Mouse (Mus musculus): ENCODE data around the gene Foxn1. TPM values are rescaled to one million over a fixed set of nuclear protein-coding genes. Genes with fewer than 3 reads are reported as not detected.

Foxn1 gene
- total RNA-seq, 2 experiments from 2014 or later, result not detected

DNA sequence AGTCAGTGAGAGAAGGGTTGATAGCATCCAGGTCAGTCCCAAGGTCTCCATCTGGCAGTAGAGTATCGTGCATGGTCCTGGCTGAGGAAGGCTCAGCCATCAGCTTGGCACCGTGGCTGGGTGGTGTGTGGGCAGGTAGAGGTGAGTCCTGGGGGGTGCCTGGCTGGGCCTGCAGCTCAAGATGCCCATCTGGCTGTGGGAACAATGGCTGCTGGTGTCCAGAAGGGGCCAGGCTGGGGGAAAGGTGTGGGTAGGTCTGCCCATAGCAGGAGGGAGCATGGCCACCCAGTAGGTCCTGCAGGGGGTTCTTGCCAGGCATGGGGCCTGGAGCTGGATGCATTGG is 25.6 kb downstream of the Foxn1 start:
- ATAC-seq (replicated peaks; ENCODE audit: low FRiP score, poor library complexity, severe bottlenecking), result 0 out of 2 replicates have a peak, but pooled peaks have one; percentile 7

DNA sequence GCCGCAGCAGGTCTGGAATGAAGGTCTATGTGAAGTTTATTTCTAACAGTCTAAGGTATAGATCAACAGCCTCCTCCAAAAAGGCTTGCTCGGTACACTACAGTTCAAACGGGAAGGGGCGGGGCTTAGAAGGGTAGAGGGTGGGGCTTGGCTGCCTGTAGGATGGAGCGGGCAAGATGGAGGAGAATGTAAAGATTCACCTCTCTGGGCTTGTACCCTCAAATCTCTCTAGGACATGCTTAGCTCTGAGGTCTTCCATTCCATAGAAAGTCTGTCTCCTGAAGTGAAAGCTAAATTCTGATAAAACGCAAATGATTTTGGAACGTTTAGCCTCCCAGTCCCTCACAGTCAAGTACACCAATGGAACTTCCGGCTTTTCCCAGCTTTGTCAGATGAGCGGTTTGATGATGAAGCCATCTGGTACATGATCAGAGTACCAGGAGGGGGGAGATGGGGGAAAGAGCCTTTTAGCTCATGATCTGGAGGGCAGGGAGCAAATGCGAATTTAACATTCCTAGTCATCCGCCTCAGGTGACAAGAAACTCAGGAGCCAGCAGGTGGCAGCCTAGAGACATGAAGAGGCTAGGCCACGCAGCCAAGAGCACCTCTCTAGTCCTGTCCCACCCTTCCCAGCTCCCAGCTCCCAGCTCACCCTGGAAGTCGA is 26.1 kb downstream of the Foxn1 start:
- peak; percentile 81 for ATAC-seq (replicated peaks; ENCODE audit: low FRiP score, poor library complexity, severe bottlenecking)

DNA sequence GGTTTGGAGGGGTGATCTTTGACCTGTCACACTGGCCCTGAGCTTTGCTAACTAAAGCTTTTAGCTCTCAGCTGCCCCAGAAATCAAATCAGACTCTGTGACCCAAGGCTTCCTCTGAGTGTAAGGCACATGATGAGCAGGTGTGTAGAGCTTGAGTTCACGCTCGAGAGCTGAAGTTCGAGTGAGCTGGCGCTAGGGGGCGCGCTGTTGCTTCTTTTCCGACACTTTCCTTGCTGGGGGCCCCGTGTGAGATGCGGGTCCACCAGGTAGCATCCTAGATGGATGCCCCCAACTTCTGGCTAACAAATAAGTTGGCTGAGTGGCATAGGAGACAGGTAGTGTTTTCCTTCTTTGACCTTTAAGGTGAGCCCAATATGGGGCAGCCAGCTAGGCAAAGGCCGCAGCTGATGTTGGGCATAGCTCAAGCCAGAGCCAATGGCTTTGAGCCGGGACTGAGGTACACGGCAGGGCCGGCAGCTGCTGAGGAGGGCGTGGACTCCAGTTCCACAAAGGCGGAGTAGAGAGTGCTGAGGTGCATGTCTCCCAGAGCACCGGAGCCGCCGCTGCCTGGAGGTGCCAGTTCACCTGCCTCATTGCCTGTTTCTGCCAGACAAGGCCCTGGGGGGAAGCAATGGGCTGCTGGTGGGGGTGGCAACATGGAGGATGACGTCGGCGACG is 27.9 kb downstream of the Foxn1 start:
- ATAC-seq (replicated peaks; ENCODE audit: low FRiP score, poor library complexity, severe bottlenecking), result no peak

DNA sequence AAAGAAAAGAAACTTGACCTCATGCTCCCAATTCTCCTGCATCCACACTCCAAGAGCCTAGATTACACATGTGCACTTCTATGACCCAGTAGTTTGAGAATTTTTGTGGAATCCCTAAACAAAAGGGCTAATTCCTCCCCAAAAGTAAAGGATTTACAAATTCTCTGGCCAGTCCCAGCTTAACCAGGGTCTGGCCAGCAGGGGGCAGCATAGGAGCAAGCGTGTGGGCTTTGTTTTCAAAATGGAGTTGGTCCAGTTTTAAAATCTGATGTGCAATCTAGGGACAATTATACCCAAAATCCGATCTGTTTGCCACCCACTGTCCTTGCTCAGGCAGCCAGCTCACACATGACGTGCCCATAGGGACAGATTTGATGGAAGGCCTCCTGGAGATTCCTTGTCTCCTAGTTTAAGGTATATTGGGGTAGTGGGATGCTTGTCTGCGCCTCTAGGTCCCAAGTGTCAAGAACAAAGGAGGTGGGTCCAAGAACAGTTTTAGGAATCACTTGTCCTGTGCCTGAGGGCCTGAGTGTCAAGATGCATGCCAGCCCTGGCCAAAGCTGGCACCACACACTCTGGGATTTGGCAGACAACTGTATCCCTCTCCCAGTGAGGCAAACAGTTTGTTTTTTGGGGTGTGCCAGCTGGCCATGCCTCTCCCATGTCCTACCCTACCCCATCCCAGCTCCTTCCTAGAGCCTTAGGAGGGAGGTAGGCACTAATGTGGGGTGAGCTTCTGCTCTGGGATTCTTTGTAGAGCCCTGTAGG is 30.7 kb downstream of the Foxn1 start:
- ATAC-seq (replicated peaks; ENCODE audit: low FRiP score, poor library complexity, severe bottlenecking), result 0 out of 2 replicates have a peak, but pooled peaks have one; percentile 37

DNA sequence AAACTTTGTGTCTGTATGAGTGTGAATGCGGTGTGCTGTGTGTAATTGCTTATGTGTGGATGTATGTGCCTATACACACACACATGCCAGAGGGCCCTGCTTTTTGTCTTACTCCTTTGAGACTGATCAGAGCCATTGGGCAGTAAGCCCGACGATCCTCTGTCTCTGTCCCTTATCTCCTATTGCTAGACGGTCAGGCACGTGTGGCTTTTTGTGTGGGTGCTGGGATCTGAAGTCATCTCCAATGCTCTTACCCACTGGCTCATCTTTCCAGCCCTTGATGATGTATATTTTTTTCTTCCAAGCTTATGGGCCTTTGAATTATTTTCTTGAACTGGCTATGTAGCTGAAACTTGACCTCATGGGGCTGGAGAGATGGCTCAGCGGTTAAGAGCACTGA is 31.5 kb downstream of the Foxn1 start:
- ATAC-seq (replicated peaks; ENCODE audit: low FRiP score, poor library complexity, severe bottlenecking), result no peak

DNA sequence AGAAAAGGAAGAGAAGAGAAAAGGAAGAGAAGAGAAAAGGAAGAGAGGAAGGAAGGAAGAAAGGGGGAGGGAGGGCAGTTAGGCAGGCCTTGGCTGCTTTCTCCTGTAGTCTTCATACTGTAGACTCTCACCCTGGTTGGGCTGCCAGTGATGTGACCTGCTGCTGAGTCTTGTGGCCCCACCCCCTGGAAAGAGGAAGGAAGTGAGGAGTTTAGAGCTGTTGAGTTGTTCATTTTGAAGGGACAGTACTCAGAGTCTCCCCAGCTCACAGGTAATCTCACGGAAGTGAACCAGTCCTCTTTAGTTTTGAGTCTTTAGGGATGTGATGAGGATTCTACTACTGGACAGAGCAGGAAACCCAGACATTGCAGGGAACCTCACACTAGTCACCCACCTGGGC is 33.3 kb downstream of the Foxn1 start:
- no peak for ATAC-seq (replicated peaks; ENCODE audit: low FRiP score, poor library complexity, severe bottlenecking)

DNA sequence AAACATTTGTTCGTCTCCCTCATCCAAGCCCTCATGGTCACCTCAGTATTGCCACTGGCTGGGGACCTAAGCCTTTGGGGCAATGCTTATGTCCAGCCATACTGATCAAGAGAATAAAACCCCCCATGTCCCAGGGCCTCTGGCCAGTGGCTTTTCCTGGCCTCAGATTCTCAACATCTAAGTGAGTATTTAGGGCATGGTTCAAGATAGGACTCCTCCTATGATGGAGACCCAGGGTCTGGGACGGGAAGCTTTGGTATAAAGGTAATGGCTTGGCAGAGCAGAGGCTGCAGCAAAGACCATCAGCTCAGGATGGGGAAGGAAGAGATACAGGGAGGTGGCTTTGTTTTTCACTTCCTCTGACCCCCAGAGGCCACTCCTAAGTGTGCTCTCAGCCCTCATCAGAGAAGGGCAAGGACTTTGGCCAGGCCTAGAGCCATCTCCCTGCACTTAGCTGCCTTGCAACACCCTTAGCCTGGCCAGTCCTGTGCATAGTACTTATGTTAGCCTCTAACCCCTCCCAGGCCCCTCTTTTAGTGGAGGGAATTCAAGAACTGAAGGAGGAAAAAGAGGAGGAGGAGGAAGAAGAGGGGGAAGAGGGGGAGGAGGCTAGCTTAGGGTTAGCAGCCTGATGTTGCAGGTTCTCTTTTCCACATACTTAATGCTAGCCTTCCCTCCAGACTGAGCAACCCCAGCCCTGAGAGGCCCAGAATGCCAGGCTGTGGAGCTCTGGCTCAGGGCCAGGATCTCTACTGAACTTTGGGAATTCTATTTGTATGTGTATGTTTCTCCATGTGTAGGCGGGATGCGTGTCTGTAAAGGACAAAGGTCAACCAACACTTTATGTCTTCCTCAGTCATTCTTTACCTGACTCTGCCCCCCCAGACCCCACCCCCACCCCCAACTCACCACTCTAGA is 36.7 kb downstream of the Foxn1 start:
- ATAC-seq (replicated peaks; ENCODE audit: low FRiP score, poor library complexity, severe bottlenecking), result no peak

DNA sequence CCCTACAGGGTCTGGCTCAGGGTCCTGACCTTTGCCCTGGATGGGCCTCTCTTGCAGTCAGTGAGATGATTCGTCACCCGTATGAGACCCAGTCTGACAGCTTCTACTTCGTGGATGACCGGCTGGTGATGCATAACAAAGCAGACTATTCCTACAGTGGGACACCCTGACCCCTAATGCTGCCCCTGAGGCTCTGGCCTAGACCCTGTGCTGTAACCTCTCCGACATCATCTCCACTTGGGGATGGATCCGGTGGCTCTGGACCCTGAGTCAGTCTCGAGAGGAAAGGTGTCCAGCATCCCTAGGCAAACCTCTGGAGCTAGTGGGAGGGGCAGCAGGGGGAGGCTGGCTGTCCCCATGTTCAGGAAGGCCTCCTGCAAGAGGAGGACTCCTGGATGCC is 37.9 kb downstream of the Foxn1 start:
- no peak for ATAC-seq (replicated peaks; ENCODE audit: low FRiP score, poor library complexity, severe bottlenecking)

DNA sequence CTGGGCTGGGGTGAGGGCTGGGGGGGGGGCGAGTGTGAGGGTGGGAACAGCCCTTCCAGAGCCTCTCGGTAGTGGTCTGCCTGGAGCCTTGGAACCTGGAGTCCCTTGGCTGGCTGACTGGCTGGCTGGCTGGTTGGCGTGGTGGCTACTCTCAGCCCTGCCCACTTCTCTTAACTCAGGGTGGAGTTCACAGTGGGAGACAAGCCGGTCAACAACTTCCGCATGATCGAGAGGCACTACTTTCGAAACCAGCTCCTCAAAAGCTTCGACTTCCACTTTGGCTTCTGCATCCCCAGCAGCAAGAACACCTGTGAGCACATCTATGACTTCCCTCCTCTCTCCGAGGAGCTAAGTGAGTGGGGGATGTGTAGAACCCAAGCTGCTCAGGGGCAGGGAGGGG is 38.5 kb downstream of the Foxn1 start:
- no peak for ATAC-seq (replicated peaks; ENCODE audit: low FRiP score, poor library complexity, severe bottlenecking)

DNA sequence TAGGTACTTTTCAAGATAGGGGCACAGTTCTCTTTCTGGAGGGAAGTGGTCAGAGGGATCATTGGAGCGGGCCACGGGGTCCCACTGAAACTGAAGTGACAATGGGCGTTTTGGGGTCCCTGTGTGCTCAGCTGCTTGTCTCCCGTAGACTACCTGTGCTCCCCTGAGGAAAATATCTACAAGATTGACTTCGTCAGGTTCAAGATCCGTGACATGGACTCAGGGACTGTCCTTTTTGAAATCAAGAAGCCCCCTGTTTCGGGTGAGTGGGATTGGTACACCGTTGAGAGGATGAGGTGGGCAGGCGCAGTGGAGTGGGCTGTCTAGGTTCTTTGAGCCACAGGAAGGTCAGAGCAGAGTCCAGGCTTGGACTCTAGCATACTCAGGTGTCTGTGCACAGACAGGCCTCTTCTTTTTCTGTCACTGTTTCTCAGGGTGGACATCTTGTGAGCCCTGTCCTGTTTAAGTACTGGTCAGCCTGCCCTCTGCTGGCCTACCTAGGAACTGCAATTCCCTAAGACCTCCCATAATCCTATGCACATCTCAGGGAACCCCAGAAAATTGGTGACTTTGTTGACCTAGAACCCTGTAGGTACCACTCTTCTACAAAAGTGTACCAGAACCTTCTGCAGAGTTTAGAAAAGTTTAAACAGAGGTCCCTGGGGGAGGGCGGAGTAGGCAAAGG is 39.1 kb downstream of the Foxn1 start:
- peak; percentile 42; the same call in 1 of the 2 replicates for ATAC-seq (replicated peaks; ENCODE audit: low FRiP score, poor library complexity, severe bottlenecking)

DNA sequence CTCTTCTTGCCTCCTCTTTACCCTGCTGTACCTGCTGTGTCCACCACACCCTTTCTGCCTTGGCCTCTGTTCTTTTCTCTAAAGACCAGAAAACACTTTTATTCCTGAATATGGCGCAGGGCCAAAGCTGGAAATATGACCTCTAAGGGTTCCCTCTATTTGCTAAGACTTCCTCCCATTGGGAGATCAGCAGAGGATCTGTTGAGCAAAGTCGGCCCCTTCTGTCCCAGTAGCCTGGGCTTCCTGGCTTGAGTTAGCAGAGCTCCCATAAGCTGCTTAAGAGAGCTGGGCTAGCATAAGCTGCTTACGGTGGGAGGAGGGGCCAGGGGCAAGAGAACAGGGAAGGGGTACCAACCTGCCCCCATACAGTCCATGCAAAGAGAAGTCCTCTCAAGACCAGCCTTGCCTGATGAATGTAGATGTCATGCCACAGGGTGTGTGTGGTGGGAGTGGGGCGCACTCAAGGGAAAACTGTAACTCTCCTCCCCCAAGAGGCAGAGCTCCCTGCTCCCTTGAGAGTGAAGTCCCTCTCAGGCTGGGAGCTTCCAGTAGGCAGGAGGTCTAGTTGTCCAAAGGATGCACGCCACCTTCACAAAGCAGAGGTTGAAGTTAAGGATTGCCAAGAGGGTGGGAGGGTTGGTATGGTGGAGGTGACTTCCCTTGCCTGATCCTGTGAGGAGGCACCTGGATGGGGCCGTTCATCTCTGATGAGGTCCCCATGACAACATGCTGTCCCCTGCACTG is 39.9 kb downstream of the Foxn1 start:
- no peak for ATAC-seq (replicated peaks; ENCODE audit: low FRiP score, poor library complexity, severe bottlenecking)

DNA sequence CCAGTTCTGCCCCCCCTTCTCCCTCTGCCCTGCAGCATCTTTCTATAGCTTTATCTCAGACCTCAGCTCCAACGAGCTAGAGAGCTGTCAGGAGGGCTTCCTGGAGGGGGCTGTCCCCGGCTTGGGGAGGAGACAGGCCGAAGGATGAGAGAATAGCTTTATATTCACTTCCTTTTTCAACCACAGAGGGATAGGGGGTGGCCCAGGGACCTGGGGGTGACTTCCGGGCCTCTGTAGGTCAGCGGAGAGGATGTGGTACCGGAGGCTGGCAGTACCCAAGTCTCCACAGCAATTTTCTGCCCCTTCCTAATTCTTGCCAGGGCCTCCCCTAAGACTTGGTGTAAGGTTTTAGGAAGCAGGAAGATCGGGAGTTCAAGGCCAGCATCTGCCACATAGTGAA is 40.6 kb downstream of the Foxn1 start:
- no peak for ATAC-seq (replicated peaks; ENCODE audit: low FRiP score, poor library complexity, severe bottlenecking)

DNA sequence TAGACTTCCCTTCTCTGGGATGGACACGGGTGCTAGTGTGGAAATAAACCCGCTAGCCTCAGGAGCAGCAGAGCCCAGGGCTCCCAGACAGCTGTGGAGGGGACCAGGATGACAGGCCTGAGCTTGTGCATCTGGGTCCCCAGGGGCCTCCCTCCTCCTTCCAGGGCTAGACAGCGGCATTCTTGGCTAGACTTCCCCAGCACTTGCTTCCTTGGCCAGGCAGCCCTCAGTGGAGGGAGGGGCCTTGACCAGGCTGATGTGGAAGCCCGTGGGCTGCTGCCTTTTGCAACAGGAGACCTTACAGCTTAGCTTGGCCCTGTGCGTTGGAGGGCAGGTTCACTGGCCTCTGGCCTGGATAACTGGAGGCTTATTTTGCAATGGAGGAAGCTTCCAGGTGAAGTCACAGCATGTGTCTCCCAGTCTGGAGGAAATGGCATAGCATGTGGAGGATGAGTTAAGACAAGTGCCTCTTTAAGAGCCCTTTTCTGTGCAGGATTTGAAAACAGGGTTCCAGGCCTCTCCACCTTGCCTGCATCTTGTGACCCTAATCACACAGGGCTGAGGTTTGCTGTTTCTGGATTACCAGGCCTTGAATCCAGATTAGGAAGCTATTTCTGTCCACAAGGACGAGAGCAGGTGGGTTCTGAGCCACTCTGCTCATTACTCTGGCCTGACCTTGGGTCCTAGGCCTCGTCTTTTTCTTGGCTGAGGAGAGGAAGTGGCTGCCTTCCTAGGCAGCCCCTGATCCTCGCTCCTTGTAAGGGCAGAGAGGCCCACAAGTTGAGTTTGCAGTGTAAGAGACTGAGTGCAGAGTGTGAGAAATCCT is 41.3 kb downstream of the Foxn1 start:
- ATAC-seq (replicated peaks; ENCODE audit: low FRiP score, poor library complexity, severe bottlenecking), result no peak

DNA sequence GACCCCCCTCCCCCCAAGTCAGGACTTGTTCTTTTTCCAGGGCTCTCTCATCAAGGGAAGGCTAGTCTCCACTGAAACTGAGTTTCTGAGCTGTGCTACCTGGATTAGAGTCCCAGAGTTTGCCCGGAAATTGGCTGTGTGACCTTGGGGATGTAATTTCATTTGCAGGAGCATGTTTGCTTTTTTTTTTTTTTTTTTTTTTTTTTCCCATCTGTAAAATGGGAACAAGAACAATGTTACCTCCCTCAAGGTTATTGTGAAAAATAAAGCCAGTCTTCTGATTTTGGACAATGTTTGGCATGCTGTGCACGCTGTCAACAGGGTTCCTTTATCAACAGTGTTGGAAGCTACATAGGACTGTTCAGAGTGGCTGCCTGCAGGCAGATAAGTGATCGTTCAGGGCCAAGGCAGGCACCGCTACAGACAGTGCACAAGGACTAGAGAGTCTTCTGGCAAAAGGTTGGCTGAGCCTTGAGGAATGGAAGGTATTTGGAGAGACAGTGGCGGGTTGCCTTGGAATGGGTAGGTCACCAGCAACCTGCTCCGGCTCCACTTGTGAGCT is 41.9 kb downstream of the Foxn1 start:
- peak; percentile 65 for ATAC-seq (replicated peaks; ENCODE audit: low FRiP score, poor library complexity, severe bottlenecking)

DNA sequence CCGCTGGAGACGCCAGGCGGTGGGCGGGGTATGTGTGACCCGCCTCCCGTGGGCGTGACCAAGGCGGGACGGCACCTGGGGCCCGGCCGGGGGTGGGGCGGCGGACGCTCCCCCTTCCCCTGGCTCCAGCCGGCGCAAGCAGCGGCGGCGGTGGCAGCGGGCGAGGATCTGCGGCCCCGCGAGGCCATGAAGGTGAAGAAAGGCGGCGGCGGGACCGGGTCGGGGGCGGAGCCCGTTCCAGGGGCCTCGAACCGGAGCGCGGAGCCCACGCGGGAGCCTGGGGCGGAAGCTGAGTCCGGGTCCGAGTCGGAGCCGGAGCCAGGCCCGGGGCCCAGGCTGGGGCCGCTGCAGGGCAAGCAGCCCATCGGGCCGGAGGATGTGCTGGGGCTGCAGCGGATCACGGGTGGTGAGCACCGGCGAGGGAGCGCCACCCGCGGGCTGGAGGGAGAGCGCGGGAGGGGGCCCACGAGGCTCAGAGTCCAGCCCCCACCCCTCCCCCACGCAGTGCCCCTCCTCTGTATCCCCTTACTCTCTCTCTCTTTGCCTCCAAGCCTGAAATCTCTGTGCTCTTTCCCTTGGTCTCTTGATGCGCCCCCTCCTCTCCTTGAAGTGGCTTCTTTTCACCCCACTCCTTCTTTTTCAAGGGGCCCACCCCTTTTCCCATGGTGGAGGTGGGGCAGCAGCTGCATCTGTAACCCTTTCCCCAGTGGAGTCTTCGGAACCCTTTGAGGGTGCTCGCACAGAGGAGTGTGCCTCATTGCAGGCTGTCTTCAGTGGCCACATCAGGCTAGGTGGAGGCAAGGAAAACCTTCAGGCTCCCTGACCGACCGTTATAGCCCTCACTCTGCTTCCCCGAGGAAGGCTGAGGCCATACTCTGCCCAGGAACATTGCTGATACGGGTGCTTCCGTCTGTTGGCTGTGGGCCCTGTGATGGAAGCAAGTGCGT is 42.7 kb downstream of the Foxn1 start, which contains the start of gene Unc119:
Gene Unc119, plus strand, starts transcription at position 102 of the 947 bp plus-strand sequence.
- peak; percentile 76 for ATAC-seq (replicated peaks; ENCODE audit: low FRiP score, poor library complexity, severe bottlenecking)

DNA sequence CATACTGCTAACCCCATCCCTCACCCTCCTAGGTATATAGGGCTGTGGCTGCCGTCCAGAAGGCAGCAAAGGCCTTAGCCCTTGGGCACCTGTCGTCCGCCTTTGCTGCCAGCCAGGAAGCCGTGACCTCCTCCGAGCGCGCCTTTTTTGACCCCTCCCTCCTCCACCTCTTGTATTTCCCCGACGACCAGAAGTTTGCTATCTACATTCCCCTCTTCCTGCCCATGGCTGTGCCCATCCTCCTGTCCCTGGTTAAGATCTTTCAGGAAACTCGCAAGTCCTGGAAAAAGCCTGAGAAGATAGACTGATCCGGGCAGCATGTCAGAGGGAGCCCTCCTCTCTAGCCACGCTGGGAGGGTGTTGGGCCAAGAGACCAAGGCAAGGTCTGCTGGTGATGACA is 44.7 kb downstream of the Foxn1 start:
- no peak for ATAC-seq (replicated peaks; ENCODE audit: low FRiP score, poor library complexity, severe bottlenecking)

Measured in erythroid progenitor cell, adult 5-6 weeks (primary cell).